Mouse (Mus musculus): ENCODE results near the gene Tmc3. TPM values are rescaled to one million over a fixed set of nuclear protein-coding genes. Genes with fewer than 3 reads are reported as not detected.
A peak's percentile ranks its signal among the peaks of the same experiment; 100 is the strongest.

The Tmc3 gene
- polyA plus RNA-seq, 1 experiment: 0.06 TPM

- no peaks in the 10 kb centered on the region for H3K27me3 ChIP-seq (ENCODE audit: control insufficient read depth, insufficient read depth, low read length)
- no peaks in the 10 kb centered on the region for H3K36me3 ChIP-seq (ENCODE audit: control insufficient read depth, insufficient read depth, low read length)
- no peak overlapping the region for H3K4me3 ChIP-seq (ENCODE audit: low read depth, low read length)
- H3K4me1 ChIP-seq (ENCODE audit: control insufficient read depth, insufficient read depth, insufficient read length, low read length): no peaks in the 10 kb centered on the region
- TF ChIP-seq CTCF (IDR thresholded peaks at IDR 0.05; ENCODE audit: extremely low read depth, insufficient read length, insufficient replicate concordance, low read depth, low read length): no peak
- TF ChIP-seq POLR2A (IDR thresholded peaks at IDR 0.05; ENCODE audit: low read depth, low read length): no peak
- WGBS: 21% methylated on average over 2 of the region's 2 CpGs
- no peak overlapping the region for H3K27ac ChIP-seq (ENCODE audit: insufficient read depth, low read depth, low read length)
These were observed 28.2 kb upstream of the Tmc3 start for GRCm38 (mm10) chr7:83556488-83556887.

GRCm38 (mm10) chr7:83558741-83559280 is 25.9 kb upstream of the Tmc3 start:
- 61% methylated on average over 5 of the region's 5 CpGs for WGBS
- H3K27me3 ChIP-seq (ENCODE audit: control insufficient read depth, insufficient read depth, low read length): no peaks in the 10 kb centered on the region
- H3K4me3 ChIP-seq (ENCODE audit: low read depth, low read length): no peak overlapping the region
- H3K36me3 ChIP-seq (ENCODE audit: control insufficient read depth, insufficient read depth, low read length): no peaks in the 10 kb centered on the region
- H3K27ac ChIP-seq (ENCODE audit: insufficient read depth, low read depth, low read length): no peak overlapping the region
- TF ChIP-seq CTCF (IDR thresholded peaks at IDR 0.05; ENCODE audit: extremely low read depth, insufficient read length, insufficient replicate concordance, low read depth, low read length): no peak
- TF ChIP-seq POLR2A (IDR thresholded peaks at IDR 0.05; ENCODE audit: low read depth, low read length): no peak
- H3K4me1 ChIP-seq (ENCODE audit: control insufficient read depth, insufficient read depth, insufficient read length, low read length): no peaks in the 10 kb centered on the region

DNA sequence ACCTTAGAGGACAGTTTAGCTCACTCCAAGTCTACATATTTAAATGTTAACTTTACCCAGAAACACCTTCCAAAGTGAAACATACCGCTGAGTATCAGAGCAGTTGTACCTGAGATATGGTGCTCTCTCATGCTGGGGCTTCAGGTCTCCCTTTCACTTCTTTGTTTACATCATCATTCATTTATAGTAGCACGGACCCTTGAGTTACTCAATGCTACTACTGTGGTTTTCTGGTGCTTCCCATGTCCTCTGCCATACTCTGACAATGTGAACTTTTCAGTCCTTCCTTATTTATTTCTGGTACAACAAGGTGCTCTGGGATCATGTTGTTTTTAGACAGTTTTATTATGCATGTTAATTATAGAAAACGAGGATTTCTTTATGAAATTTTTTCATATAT is 25.2 kb upstream of the Tmc3 start:
- Histone ChIP-seq H3K4me1 (ENCODE audit: control insufficient read depth, insufficient read depth, insufficient read length, low read length) (no peaks in the 10 kb centered on the region), H3K4me3 (ENCODE audit: low read depth, low read length) (no peak overlapping the region), H3K27ac (ENCODE audit: insufficient read depth, low read depth, low read length) (no peak overlapping the region), H3K27me3 (ENCODE audit: control insufficient read depth, insufficient read depth, low read length) (no peaks in the 10 kb centered on the region), H3K36me3 (ENCODE audit: control insufficient read depth, insufficient read depth, low read length) (no peaks in the 10 kb centered on the region)
- WGBS: 66% methylated on average over 3 of the region's 3 CpGs
- TF ChIP-seq CTCF (IDR thresholded peaks at IDR 0.05; ENCODE audit: extremely low read depth, insufficient read length, insufficient replicate concordance, low read depth, low read length) (no peak), POLR2A (IDR thresholded peaks at IDR 0.05; ENCODE audit: low read depth, low read length) (no peak)

GRCm38 (mm10) chr7:83561849-83562248 is 22.9 kb upstream of the Tmc3 start:
- no peaks in the 10 kb centered on the region for H3K36me3 ChIP-seq (ENCODE audit: control insufficient read depth, insufficient read depth, low read length)
- H3K4me1 ChIP-seq (ENCODE audit: control insufficient read depth, insufficient read depth, insufficient read length, low read length): no peaks in the 10 kb centered on the region
- WGBS: 32% methylated on average over 3 of the region's 3 CpGs

DNA sequence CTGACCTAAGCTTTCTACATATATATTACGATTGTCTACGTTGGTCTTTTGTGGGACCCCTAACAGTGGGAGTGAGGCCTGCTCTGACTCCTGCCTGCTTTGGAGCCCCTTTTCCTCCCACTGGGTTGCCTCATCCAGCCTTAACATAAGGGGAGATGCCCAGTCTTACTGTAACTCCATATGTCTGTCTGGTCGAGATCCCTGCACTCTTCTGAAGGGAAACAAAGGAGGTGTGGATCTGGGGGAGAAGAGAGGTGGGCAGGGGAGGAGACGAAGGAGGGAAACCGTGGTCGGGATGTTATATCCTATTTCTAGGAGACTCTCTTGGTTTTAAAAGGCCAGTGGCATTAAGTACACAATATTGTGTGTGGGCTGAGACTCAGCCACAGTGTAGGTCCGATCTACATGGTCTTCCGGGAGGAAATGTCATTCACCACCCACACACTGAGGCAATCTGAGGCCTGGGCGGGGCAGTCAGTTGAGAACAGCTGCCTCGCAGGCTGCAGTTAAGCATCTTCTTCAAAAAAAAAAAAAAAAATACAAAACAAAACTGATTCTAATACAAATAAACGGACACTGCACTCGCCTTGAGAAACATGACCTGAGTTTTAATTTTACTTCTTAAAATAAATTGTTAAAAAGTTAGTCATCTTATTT is 20.0 kb upstream of the Tmc3 start:
- H3K27ac ChIP-seq (ENCODE audit: insufficient read depth, low read depth, low read length): no peak overlapping the region
- WGBS: 47% methylated on average over 12 of the region's 12 CpGs
- TF ChIP-seq POLR2A (IDR thresholded peaks at IDR 0.05; ENCODE audit: low read depth, low read length): no peak

More at GRCm38 (mm10) chr7:83561849-83562248, 22.9 kb upstream of the Tmc3 start:
- H3K27ac ChIP-seq (ENCODE audit: insufficient read depth, low read depth, low read length): no peak overlapping the region
- H3K4me3 ChIP-seq (ENCODE audit: low read depth, low read length): no peak overlapping the region
- TF ChIP-seq CTCF (IDR thresholded peaks at IDR 0.05; ENCODE audit: extremely low read depth, insufficient read length, insufficient replicate concordance, low read depth, low read length) (no peak), POLR2A (IDR thresholded peaks at IDR 0.05; ENCODE audit: low read depth, low read length) (no peak)
- no peaks in the 10 kb centered on the region for H3K27me3 ChIP-seq (ENCODE audit: control insufficient read depth, insufficient read depth, low read length)

DNA sequence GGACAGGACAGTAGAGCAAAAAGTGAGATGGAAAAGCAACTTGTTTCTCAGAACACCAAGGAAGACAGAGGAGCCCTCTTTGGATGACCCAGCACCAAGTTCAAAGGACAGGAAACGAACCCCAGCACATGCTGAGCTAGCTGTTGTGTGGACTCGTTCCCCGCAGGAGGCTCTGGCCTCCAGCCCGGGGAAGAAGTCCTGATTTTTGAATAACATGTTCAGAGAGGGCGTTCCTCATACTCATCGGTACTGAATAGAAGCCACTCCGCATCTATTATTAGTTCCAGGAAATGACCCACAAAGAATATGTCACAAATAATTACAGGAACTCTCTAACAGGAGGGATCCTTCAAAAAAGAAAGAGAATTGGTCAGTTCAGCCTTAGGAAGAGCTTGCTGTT is 18.8 kb upstream of the Tmc3 start:
- TF ChIP-seq POLR2A (IDR thresholded peaks at IDR 0.05; ENCODE audit: low read depth, low read length): no peak
- TF ChIP-seq CTCF (IDR thresholded peaks at IDR 0.05; ENCODE audit: extremely low read depth, insufficient read length, insufficient replicate concordance, low read depth, low read length): no peak
- H3K27ac ChIP-seq (ENCODE audit: insufficient read depth, low read depth, low read length): no peak overlapping the region
- WGBS: 43% methylated on average over 7 of the region's 7 CpGs
- no peaks in the 10 kb centered on the region for H3K36me3 ChIP-seq (ENCODE audit: control insufficient read depth, insufficient read depth, low read length)
- H3K4me1 ChIP-seq (ENCODE audit: control insufficient read depth, insufficient read depth, insufficient read length, low read length): no peaks in the 10 kb centered on the region
- H3K4me3 ChIP-seq (ENCODE audit: low read depth, low read length): no peak overlapping the region
- no peaks in the 10 kb centered on the region for H3K27me3 ChIP-seq (ENCODE audit: control insufficient read depth, insufficient read depth, low read length)

More for the DNA sequence above, 20.0 kb upstream of the Tmc3 start:
- H3K4me3 ChIP-seq (ENCODE audit: low read depth, low read length): no peak overlapping the region
- no peaks in the 10 kb centered on the region for H3K4me1 ChIP-seq (ENCODE audit: control insufficient read depth, insufficient read depth, insufficient read length, low read length)
- H3K36me3 ChIP-seq (ENCODE audit: control insufficient read depth, insufficient read depth, low read length): no peaks in the 10 kb centered on the region
- H3K27me3 ChIP-seq (ENCODE audit: control insufficient read depth, insufficient read depth, low read length): no peaks in the 10 kb centered on the region

DNA sequence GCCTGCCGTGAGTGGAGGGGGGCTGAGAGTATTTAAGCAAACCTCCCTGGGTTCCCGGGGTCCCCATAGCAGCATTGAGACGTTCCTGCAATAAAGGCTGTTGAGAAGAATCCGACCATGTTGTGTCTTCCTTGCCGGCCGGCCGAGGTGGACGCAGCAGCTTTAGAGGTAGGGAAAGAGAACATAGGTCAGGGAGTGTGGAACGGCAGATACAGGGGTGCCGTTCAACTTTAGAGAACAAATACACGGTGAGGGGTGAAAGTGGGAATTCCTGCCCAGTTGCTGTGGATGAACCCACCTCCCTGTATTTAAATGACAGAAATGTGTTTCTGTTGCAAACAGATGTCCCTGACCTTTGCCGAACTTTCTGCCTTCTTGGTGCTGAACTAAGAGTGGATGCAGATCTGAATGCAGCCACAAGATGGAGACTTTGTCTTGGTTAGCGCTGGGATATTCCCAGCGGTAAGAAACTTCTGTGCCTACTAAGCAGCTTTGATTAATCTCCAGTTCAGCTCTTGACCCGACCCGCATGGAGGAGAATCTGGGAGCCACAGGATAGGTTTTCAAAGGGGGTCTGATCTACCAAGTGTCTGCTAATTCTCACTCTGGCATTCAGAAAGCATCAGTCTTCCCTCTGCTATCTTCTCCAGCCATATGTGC is 16.8 kb upstream of the Tmc3 start:
- Histone ChIP-seq H3K36me3 (ENCODE audit: control insufficient read depth, insufficient read depth, low read length) (no peaks in the 10 kb centered on the region), H3K4me3 (ENCODE audit: low read depth, low read length) (no peak overlapping the region), H3K27ac (ENCODE audit: insufficient read depth, low read depth, low read length) (no peak overlapping the region), H3K4me1 (ENCODE audit: control insufficient read depth, insufficient read depth, insufficient read length, low read length) (no peaks in the 10 kb centered on the region), H3K27me3 (ENCODE audit: control insufficient read depth, insufficient read depth, low read length) (no peaks in the 10 kb centered on the region)
- 40% methylated on average over 16 of the region's 16 CpGs for WGBS
- peak; percentile 36; the same call in 1 of the 2 replicates for TF ChIP-seq CTCF (IDR thresholded peaks at IDR 0.05; ENCODE audit: extremely low read depth, insufficient read length, insufficient replicate concordance, low read depth, low read length)
- no peak for TF ChIP-seq POLR2A (IDR thresholded peaks at IDR 0.05; ENCODE audit: low read depth, low read length)

Data from small intestine, adult 2 months (tissue).